Comparison of ENCODE assay signal across 8 mouse cellular contexts in genomic region chr14:122464351-122464762, GRCm38 (mm10). TPM values are rescaled to one million over a fixed set of nuclear protein-coding genes. Genes with fewer than 3 reads are reported as not detected.
A peak's percentile ranks its signal among the peaks of the same experiment; 100 is the strongest.
DNase-seq lines count a peak whose midpoint lies in the region; ATAC-seq and TF ChIP-seq lines count a peak whose summit lies in the region.

No protein-coding gene starts in this region.

- no peaks in the 10 kb centered on the region for H3K36me3 ChIP-seq in kidney, postnatal 0 days (ENCODE audit: insufficient read depth, low read length)
- no peaks in the 10 kb centered on the region for H3K36me3 ChIP-seq in hindbrain, embryonic 15.5 days
- H3K36me3 ChIP-seq in midbrain, postnatal 0 days (ENCODE audit: insufficient read depth, low read length), result no peaks in the 10 kb centered on the region

- under 1% methylated on average over 39 of the region's 62 CpGs for WGBS in kidney, postnatal 0 days
- WGBS in hindbrain, embryonic 15.5 days, result under 1% methylated on average over 37 of the region's 62 CpGs
- under 1% methylated on average over 47 of the region's 62 CpGs for WGBS in midbrain, postnatal 0 days

- no peak overlapping the region for H3K27ac ChIP-seq in kidney, postnatal 0 days
- peak overlapping the region; percentile 93 for H3K27ac ChIP-seq in hindbrain, embryonic 15.5 days (replicated peaks)
- peak overlapping the region; percentile 77 for H3K27ac ChIP-seq in midbrain, postnatal 0 days (ENCODE audit: low read depth, low read length)

- no peak for DNase-seq in kidney, postnatal 0 days (ENCODE audit: low spot score)
- DNase-seq in kidney, postnatal 25 days, result no peak
- DNase-seq in embryo, embryonic 10.5 days (ENCODE audit: low spot score), result peak; percentile 65
- DNase-seq in midbrain, postnatal 0 days (ENCODE audit: low spot score), result no peak
- DNase-seq in urinary bladder, postnatal 14 days (ENCODE audit: low spot score), result no peak
- DNase-seq in adrenal gland, adult (ENCODE audit: inconsistent age in 2 of 2, low spot score in 1 of 2), result no peak
- no peak for DNase-seq in frontal cortex, postnatal 36 days (ENCODE audit: low spot score in 2 of 2)

- peak; percentile 43 for ATAC-seq in kidney, postnatal 0 days (replicated peaks; ENCODE audit: low FRiP score, low read depth)
- ATAC-seq in hindbrain, embryonic 15.5 days (ENCODE audit: low FRiP score, low read depth), result 0 out of 2 replicates have a peak, but pooled peaks have one; percentile 1
- no peak for ATAC-seq in midbrain, postnatal 0 days (ENCODE audit: low FRiP score)

- no peak for TF ChIP-seq CTCF in kidney, postnatal 0 days (IDR thresholded peaks at IDR 0.05; ENCODE audit: low read depth)
- TF ChIP-seq CTCF in midbrain, postnatal 0 days (IDR thresholded peaks at IDR 0.05), result no peak

- H3K27me3 ChIP-seq in kidney, postnatal 0 days (ENCODE audit: insufficient read depth, low read length), result peaks cover 87% of the 10 kb centered on the region
- peaks cover 46% of the 10 kb centered on the region for H3K27me3 ChIP-seq in hindbrain, embryonic 15.5 days
- H3K27me3 ChIP-seq in midbrain, postnatal 0 days (ENCODE audit: insufficient read depth, low read length), result peaks cover 53% of the 10 kb centered on the region

- no peaks in the 10 kb centered on the region for H3K9me3 ChIP-seq in kidney, postnatal 0 days (replicated peaks; ENCODE audit: low read length)
- H3K9me3 ChIP-seq in hindbrain, embryonic 15.5 days, result no peaks in the 10 kb centered on the region
- H3K9me3 ChIP-seq in midbrain, postnatal 0 days (ENCODE audit: low read length), result no peaks in the 10 kb centered on the region

- peaks cover 18% of the 10 kb centered on the region for H3K4me1 ChIP-seq in kidney, postnatal 0 days (replicated peaks; ENCODE audit: insufficient read depth, low read length)
- H3K4me1 ChIP-seq in hindbrain, embryonic 15.5 days (replicated peaks), result peaks cover 19% of the 10 kb centered on the region
- peaks cover 5% of the 10 kb centered on the region; the same call in 1 of the 2 replicates for H3K4me1 ChIP-seq in midbrain, postnatal 0 days (ENCODE audit: insufficient read depth, low read length)

- H3K4me3 ChIP-seq in kidney, postnatal 0 days (replicated peaks; ENCODE audit: low read depth, low read length), result peak overlapping the region; percentile 40
- H3K4me3 ChIP-seq in hindbrain, embryonic 15.5 days, result peak overlapping the region; percentile 52
- H3K4me3 ChIP-seq in midbrain, postnatal 0 days (ENCODE audit: low read depth, low read length), result peak overlapping the region; percentile 46

- peak overlapping the region; percentile 80 for H3K4me2 ChIP-seq in kidney, postnatal 0 days (ENCODE audit: low read length)
- H3K4me2 ChIP-seq in hindbrain, embryonic 15.5 days, result peak overlapping the region; percentile 70
- H3K4me2 ChIP-seq in midbrain, postnatal 0 days (ENCODE audit: low read depth, low read length, poor library complexity, severe bottlenecking), result peak overlapping the region; percentile 58

- no peak overlapping the region for H3K9ac ChIP-seq in kidney, postnatal 0 days (ENCODE audit: low read depth, low read length)
- H3K9ac ChIP-seq in hindbrain, embryonic 15.5 days, result peak overlapping the region; percentile 63
- H3K9ac ChIP-seq in midbrain, postnatal 0 days (replicated peaks; ENCODE audit: low read length, poor library complexity, severe bottlenecking), result peak overlapping the region; percentile 57

RNA-seq across cellular contexts. Expression of gene Zic5, which starts 1.1 kb away (rescaled TPM):
- 0.06 and 0.11 TPM in 2 replicates for polyA plus RNA-seq in kidney, postnatal 0 days (2015; fragmentation: Nextera tagmentation; extraction: Ambion mirVana)
- 13.8 and 17.9 TPM in 2 replicates for polyA plus RNA-seq in hindbrain, embryonic 15.5 days (2015; fragmentation: Nextera tagmentation; extraction: Ambion mirVana)
- total RNA-seq in midbrain, postnatal 0 days (2014; rRNA removed), result 10.7 and 24.8 TPM in 2 replicates
- 4.4 and 8.8 TPM in 2 replicates for polyA plus RNA-seq in midbrain, postnatal 0 days (2015; fragmentation: Nextera tagmentation; extraction: Ambion mirVana)

RNA-seq across cellular contexts. Expression of gene Zic2, which starts 10.9 kb away (rescaled TPM):
- polyA plus RNA-seq in kidney, postnatal 0 days (2015; fragmentation: Nextera tagmentation; extraction: Ambion mirVana), result not detected in 2 replicates
- 11.6 and 12.9 TPM in 2 replicates for polyA plus RNA-seq in hindbrain, embryonic 15.5 days (2015; fragmentation: Nextera tagmentation; extraction: Ambion mirVana)
- total RNA-seq in midbrain, postnatal 0 days (2014; rRNA removed), result 69.2 and 106 TPM in 2 replicates
- polyA plus RNA-seq in midbrain, postnatal 0 days (2015; fragmentation: Nextera tagmentation; extraction: Ambion mirVana), result 6.9 and 13.9 TPM in 2 replicates

RNA-seq across cellular contexts. Expression of gene Gm5089, which starts 13.4 kb away (rescaled TPM):
- polyA plus RNA-seq in kidney, postnatal 0 days (2015; fragmentation: Nextera tagmentation; extraction: Ambion mirVana), result not detected in 2 replicates
- polyA plus RNA-seq in hindbrain, embryonic 15.5 days (2015; fragmentation: Nextera tagmentation; extraction: Ambion mirVana), result 2.4 and 2.7 TPM in 2 replicates
- total RNA-seq in midbrain, postnatal 0 days (2014; rRNA removed), result 1.9 TPM in 1 of 2 replicates, not detected in the other
- polyA plus RNA-seq in midbrain, postnatal 0 days (2015; fragmentation: Nextera tagmentation; extraction: Ambion mirVana), result 0.07 TPM in 1 of 2 replicates, not detected in the other

RNA-seq across cellular contexts. Expression of gene Gm10837, which starts 26.0 kb away (rescaled TPM):
- polyA plus RNA-seq in kidney, postnatal 0 days (2015; fragmentation: Nextera tagmentation; extraction: Ambion mirVana), result not detected in 2 replicates
- polyA plus RNA-seq in hindbrain, embryonic 15.5 days (2015; fragmentation: Nextera tagmentation; extraction: Ambion mirVana), result 0.50 and 0.64 TPM in 2 replicates
- total RNA-seq in midbrain, postnatal 0 days (2014; rRNA removed), result 0.19 and 0.38 TPM in 2 replicates
- 0.21 and 0.32 TPM in 2 replicates for polyA plus RNA-seq in midbrain, postnatal 0 days (2015; fragmentation: Nextera tagmentation; extraction: Ambion mirVana)
